Mouse (Mus musculus): ENCODE measurements around the gene Cox17.

Cox17 gene

DNA sequence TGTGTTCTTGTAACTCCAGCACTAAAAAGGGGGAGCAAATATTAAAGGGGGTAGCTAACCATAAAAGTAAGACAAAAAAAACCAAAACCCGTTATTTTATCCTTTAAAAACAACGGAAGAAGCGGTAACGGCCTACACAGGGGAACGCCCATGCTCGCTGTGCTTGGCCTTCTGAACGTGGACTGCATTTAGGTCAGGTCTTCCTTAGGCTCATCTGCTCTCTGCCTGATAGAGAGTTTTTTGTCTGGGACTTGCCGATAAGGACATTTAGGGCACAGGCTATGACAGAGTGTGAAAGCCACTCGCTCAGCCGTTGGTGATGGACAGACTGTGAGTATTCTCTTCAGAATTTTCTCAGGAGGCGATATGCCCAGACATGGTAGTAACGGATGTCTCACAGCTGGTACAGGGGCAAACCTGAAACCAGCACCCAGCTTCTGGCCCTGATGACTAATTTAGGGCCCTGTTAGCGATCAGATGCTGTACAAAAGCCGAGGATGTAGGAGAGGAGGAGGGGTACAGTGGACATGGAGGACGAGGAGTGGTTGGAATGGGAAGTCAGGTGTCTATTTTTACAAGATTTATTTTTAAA, 25.0 kb downstream of the Cox17 start:
- no peak for DNase-seq (ENCODE audit: low spot score in 2 of 2)

GRCm38 (mm10) chr16:38372876-38373275, 26.1 kb downstream of the Cox17 start:
- no peak for DNase-seq (ENCODE audit: low spot score in 2 of 2)

DNA sequence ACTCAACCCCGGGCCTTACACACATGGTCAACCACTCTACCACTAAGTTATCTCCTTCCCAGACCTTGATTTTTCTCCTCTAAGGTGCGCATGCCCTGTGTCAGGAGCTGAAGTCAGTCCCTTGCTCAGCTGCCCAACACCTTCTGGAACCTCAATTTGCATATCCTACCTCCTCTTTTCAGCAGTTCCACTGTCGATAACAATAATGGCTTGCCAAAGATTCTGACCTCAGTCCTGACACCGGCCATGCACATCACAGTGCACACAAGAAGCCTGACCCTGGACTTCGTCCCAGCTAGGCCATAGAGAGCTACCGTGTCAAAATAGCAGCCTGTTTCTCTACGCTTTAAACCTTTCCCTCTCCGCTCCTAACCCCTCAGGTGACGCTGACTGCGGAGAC, 26.6 kb downstream of the Cox17 start:
- no peak for DNase-seq (ENCODE audit: low spot score in 2 of 2)

- no peak for DNase-seq (ENCODE audit: low spot score in 2 of 2)
Observed at GRCm38 (mm10) chr16:38373941-38374340, 27.1 kb downstream of the Cox17 start.

GRCm38 (mm10) chr16:38374379-38375140, 27.8 kb downstream of the Cox17 start:
- no peak for DNase-seq (ENCODE audit: low spot score in 2 of 2)

DNA sequence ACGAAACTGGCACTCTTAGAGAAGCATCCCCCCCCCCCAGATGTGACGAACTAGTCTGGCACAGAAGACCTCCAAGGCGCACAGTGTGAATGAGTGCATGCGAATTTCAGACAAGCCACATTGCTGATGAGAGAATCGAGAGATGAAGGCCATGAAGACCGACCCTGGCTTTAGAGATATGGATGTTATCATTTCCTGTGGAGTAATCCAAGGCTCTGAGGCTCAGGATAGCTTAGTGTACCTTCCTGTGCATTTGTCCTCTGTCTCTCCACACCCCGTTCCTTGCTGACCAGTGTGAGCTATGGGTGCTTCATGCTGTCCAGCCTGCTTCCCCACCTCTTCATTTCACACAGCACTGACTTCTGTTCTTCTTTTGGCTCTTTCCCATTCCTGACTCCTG, 28.4 kb downstream of the Cox17 start:
- no peak for DNase-seq (ENCODE audit: low spot score in 2 of 2)

DNA sequence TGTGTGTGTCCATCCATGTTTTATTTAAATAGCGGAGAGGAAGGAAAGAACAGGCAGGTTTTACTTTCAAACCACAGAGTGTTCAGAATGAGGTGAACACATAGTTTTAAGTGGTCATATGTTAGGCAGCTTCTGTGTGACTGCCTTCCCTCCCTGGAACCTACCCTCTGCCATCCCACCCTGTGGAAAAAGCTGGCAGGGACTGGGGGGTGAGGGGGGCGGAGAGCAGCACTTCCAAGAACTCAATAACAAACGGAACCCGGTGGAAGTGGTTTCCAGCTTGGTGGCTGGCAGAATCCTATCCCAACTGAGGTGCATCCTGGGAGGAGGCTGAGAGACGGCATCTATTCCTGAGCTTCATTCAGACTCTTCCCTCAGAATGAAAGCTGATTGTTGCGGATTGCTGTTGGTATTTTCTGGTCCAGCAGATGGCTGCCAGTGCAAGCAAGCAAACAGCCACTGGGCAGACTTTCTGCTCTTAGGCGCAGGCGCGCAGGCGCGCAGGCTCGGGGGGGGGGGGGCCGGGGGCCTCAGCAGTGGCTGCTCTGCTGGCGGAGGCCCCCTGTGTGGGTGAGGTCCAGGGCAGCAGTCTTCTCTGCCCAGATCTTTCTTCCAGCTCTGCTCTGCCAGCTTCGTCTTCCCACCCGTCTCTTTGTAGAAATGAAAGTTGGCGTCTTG, 29.5 kb downstream of the Cox17 start:
- peak in 1 of 2 experiments; percentile 26 for DNase-seq (ENCODE audit: low spot score in 2 of 2)

DNA sequence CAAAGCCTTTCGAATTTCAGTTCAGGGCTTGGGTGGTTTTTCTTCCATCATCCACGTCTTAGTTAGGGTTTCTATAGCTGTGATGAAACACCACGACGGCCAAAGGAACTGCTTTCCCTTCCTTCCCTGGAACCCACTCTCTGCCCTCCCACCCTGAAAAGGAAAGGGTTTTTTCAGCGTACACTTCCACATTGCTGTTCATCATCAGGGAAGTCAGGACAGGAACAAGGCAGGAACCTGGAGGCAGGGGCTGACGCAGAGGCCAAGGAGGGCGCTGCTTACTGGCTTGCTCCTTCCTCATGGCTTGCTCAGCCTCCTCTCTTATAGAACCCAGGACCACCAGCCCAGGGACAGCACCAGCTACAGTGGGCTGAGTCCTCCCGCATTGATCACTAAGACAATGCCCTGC, 30.1 kb downstream of the Cox17 start:
- DNase-seq (ENCODE audit: low spot score in 2 of 2), result no peak

DNA sequence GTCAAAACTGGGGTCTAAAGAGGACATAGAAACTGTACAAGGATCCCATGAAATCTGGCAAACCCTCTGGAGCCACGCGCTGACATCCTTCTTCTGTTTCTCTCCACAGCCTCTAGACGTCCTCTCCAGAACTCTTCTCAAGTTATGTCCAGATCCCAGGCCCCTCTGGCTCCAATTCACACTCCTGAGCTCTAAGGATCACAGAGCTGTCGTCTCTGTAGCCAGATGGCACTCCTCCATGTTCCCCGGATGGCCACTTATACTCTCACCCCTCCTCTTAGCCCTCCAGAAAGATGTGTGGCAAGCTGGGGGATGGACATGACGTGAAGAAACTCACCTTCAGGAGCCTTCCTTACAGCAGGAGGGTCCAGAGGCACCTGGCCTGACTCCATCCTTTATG, 30.8 kb downstream of the Cox17 start:
- DNase-seq (ENCODE audit: low spot score in 2 of 2), result no peak

DNA sequence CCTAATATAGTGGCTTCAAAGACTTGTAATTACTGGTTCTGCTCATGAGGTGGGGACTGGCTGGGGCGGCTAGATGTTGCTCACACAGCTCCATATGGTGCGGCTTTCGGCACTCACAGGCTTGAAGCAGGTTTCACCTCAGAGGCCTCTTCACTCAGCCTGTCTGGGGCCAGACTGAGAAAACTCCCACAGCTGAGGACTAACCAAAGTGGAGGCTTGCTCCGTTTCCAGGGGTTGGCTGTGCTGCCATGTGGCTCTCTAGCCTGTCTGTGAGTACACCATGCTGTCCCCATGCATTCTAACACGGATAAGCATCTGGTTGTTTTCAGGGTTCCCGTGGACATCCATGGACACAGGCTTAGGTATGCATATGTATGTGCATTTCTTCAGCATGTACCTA, 31.8 kb downstream of the Cox17 start:
- DNase-seq (ENCODE audit: low spot score in 2 of 2), result no peak

DNA sequence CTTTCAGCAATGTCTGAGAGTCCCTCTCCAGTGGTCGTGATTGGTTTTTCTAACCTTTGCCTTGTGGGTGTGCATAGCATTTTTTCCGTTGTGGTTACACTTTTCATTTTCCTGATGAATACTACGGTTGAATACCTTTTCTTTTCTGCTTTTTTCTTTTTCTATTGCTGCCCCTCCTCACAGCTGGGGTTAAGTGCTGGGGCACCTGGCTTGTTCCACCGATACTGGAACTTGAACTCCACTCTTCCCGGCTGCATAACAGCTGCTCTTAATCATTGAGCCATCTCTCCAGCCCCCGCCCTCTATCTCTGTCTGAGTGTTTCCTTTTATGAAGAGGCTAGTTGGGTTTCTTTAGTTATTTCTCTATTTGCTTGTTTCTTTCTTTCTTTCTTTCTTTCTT, 32.3 kb downstream of the Cox17 start:
- no peak for DNase-seq (ENCODE audit: low spot score in 2 of 2)

GRCm38 (mm10) chr16:38379493-38379892, 32.7 kb downstream of the Cox17 start:
- DNase-seq (ENCODE audit: low spot score in 2 of 2), result no peak

GRCm38 (mm10) chr16:38379926-38380325, 33.1 kb downstream of the Cox17 start:
- DNase-seq (ENCODE audit: low spot score in 2 of 2), result no peak

DNA sequence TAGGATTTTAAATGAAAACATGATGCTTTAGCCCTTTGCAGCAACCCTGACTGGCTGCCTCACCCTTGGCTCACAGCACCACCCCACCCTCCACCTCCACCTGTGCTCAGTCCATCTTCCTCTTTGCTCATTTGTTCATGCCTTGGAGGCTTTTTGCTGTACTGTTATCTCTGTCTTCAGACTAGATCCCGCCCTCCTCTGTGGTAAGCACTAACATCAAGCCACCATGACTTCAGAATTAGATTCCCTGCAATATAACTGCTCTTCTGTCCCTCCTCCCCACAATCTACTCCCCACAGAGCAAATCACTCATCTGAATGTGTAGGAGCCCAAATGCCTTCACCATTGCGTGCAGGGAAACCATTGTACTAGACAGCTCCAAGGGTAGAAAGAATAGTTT, 36.9 kb downstream of the Cox17 start:
- DNase-seq (ENCODE audit: low spot score in 2 of 2), result no peak

DNA sequence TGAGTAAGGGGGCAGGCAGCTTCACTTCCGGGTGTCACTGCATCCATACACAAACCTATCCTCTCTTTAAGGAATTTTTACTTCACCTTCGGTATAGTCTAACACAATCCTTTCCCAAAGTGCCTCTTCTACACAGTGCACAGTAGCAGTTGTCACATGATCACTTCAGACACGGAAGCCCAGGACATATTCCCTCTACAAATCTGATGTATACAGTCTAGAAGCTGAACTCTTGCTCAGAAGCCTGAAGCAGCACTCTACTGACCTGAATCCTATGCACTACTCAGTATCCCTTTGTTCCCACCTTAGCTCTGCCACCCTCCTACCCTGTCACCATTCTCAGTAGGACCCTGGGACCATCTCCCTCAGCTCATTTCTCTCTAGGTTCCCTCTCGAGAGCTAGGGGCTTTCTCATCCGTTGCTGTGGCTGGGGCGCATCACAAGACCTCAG, 38.4 kb downstream of the Cox17 start:
- no peak for DNase-seq (ENCODE audit: low spot score in 2 of 2)

DNA sequence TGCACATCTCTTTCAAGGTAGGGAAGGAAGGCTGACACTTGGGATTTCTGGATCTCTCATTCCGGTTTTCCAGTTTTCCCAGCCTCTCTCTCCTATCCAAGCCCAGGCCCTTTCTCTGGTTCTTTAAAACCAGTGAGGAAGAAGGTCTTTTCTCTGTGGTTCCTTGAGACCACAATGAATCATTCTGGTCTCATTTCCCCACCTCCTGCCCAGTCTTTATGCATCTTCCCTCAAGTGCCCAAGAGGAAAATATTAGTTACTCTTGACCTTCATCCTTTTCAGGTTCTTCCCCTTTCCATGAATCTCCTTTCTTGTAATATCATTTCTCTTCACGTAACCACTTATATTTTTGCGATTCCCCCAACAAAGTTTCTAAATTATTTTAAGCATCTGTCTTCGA, 38.9 kb downstream of the Cox17 start:
- DNase-seq (ENCODE audit: low spot score in 2 of 2), result no peak

DNA sequence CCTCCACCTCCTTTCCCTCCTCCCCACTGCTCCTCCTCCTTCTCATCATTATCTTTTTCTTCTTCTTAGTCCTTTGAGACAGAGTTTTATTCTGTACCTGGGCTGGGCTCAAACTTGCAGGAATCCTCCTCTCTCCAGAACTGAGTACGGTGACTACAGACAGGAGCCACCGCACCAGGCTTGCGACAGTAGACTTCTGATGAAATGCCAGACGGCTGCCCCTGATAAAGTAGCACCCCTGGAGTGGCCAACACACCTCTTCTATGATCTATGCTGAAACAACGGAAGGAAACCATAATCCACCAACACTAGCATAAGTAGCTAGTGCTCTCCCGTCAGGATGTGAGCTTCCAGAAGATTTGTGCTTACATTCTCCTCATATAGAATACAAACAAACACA, 40.6 kb downstream of the Cox17 start:
- no peak for DNase-seq (ENCODE audit: low spot score in 2 of 2)

DNA sequence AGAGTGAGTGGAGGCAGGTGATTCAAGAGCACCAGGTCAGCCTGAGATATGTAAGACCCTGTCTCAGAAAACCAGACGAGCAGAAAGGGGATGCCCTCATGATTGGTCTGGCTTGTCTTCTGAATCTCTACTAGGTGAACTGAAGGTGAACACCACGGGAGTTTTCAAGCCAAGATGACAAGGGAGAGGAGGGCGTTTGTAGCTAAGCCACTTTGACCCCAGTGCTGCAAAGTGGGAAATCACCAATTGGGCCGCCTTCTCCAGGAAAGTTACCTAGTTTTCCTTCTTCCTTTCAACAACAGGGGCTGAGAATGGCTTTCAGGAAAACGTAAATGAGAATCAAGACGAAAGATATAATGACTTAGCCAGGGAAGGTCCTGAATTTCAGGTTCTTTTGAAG, 42.0 kb downstream of the Cox17 start:
- DNase-seq (ENCODE audit: low spot score in 2 of 2), result no peak

DNA sequence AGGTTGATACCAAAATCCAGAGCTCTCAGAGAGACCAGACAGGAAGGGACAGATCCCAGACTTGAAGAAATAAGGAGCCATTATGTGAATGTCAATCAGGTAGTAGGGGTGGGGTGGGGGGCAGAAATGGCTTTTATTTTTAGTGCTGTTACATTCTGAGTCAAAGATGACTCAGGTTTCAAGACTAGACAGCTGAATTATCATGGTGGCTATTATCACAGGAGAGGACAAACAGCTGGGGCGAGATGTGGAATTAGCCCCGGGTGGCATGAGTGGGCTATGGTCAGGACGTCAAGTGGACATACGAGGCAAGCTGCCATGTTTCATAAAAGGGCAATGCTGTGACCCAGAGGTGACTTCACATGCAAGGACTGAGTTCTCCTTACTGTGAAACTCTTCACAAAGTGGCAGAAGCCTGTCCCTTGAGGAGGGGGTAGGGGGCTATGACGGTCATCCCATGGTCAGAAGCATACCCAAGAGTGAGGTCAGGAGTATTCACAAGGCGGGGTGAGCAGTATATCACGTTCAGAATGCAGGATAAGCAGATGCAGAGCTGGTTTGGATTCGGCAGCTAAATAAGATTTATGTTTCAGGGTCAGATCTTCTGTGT, 42.6 kb downstream of the Cox17 start:
- no peak for DNase-seq (ENCODE audit: low spot score in 2 of 2)

- DNase-seq (ENCODE audit: low spot score in 2 of 2), result no peak
Observed at GRCm38 (mm10) chr16:38390322-38390721, 43.5 kb downstream of the Cox17 start.

DNA sequence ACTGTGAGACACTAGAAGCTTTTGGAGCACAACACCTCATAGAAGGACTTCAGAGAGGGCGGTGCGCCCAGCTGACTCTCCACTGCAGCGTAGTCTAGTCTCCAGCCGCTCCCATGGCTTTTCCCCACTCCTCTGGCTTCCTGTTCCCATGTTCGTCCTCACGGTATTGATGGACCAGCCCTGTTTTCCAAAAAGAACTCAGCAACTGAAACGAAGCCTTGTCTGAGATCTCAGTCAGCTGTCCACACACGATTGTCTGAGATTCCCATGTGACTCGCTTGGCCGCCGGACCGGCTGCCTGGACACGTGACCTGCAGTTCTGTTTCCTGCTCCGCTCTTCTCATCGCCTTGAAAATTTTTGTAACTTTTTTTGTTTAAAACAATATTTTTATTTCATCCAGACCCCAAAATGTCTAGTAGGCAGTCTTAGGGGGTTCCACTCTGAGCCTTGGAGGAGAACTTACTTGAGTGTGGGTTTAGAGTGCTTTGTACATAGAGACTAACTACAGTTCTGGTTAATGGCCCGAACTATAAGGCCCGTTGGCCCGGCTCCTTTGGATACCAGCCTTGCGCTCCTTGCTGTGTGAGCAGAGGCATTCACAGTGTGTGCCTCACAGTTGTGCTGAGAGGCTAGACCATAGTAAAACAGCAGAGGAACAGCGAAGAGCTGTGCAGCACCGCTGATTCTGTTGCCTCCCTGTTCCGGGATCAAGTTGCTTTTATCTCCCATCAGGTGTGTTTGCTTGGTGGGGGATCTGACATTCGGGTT, 45.5 kb downstream of the Cox17 start:
- no peak for DNase-seq (ENCODE audit: low spot score in 2 of 2)

- no peak for DNase-seq (ENCODE audit: low spot score in 2 of 2)
Observed at GRCm38 (mm10) chr16:38394191-38394618, 47.4 kb downstream of the Cox17 start.
